Mouse (Mus musculus) C2C12 (cell line): Measurements from ENCODE around the gene Tnni1. TPM values are rescaled to one million over a fixed set of nuclear protein-coding genes. Genes with fewer than 3 reads are reported as not detected.

Experiments
- H3K27me3 ChIP-seq: one replicate; pipeline ENCODE4 v1.6.1; 2011; ENCODE audit not compliant: control insufficient read depth, insufficient read depth, insufficient read length
- H3K36me3 ChIP-seq: one replicate; pipeline ENCODE4 v1.6.1; 2011; ENCODE audit not compliant: control insufficient read depth, insufficient read depth
- H3K4me3 ChIP-seq: one replicate; pipeline ENCODE4 v1.5.1; 2011; ENCODE audit warnings: mild to moderate bottlenecking, control low read depth; ENCODE audit not compliant: poor library complexity, insufficient read depth, severe bottlenecking
- H3K79me2 ChIP-seq: one replicate; pipeline ENCODE4 v1.6.1; 2011; ENCODE audit not compliant: control insufficient read depth, insufficient read depth
- H3K79me3 ChIP-seq: one replicate; pipeline ENCODE4 v1.6.1; 2011; ENCODE audit warnings: low read depth, control low read depth
- H3ac ChIP-seq: one replicate; pipeline ENCODE3; 2011; ENCODE audit warnings: low read depth; ENCODE audit not compliant: control insufficient read depth, insufficient read length
- CEBPB ChIP-seq: IDR thresholded peaks from one replicate; pipeline ENCODE4 v1.6.1; 2011; ENCODE audit warnings: low read depth, mild to moderate bottlenecking, control low read depth, moderate library complexity
- CTCF ChIP-seq: IDR thresholded peaks from one replicate; pipeline ENCODE4 v1.5.1; 2011; ENCODE audit not compliant: control insufficient read depth, insufficient read depth, insufficient read length
- FOSL1 ChIP-seq: IDR thresholded peaks from one replicate; pipeline ENCODE4 v1.8.0; 2011; ENCODE audit warnings: mild to moderate bottlenecking, low read length; ENCODE audit not compliant: poor library complexity, insufficient read depth, severe bottlenecking
- MAX ChIP-seq: IDR thresholded peaks from one replicate; pipeline ENCODE4 v1.6.1; 2011; ENCODE audit warnings: mild to moderate bottlenecking, control low read depth
- MYOD1 ChIP-seq: IDR thresholded peaks from one replicate; pipeline ENCODE4 v1.6.1; 2011; ENCODE audit warnings: low read depth; ENCODE audit not compliant: control insufficient read depth, insufficient read length
- MYOG ChIP-seq: IDR thresholded peaks from one replicate; pipeline ENCODE4 v1.6.1; 2011; ENCODE audit not compliant: control insufficient read depth, insufficient read length; ENCODE audit errors: extremely low read depth
- USF1 ChIP-seq: IDR thresholded peaks from one replicate; pipeline ENCODE4 v1.6.1; 2011; ENCODE audit warnings: low read depth, mild to moderate bottlenecking, control low read depth, moderate library complexity
- polyA plus RNA-seq: library from polyadenylated mRNA; unstranded; fragments of >200 nt; fragmentation: generic; extraction: Trizol; gene quantifications from one replicate; pipeline ENCODE4 v1.2.1, GENCODE M21; 2012; ENCODE audit warnings: missing spikeins

Tnni1 gene
- polyA plus RNA-seq, 1 experiment: 44.6 TPM

GRCm38 (mm10) chr1:135770237-135770636, 9.0 kb upstream of the Tnni1 start:
- Histone ChIP-seq H3K27me3 (no peaks in the 10 kb centered on the region), H3ac (peak overlapping the region; percentile 29), H3K36me3 (peaks cover 40% of the 10 kb centered on the region), H3K79me3 (peaks cover 46% of the 10 kb centered on the region), H3K79me2 (peaks cover 67% of the 10 kb centered on the region), H3K4me3 (peak overlapping the region; percentile 12)
- TF ChIP-seq USF1 (no peak), MAX (no peak), MYOD1 (no peak), MYOG (no peak), CEBPB (no peak), FOSL1 (no peak), CTCF (no peak)

- Histone ChIP-seq H3K79me2 (peaks cover 60% of the 10 kb centered on the region), H3K36me3 (peaks cover 40% of the 10 kb centered on the region), H3ac (peak overlapping the region; percentile 21), H3K27me3 (no peaks in the 10 kb centered on the region), H3K4me3 (peak overlapping the region; percentile 12), H3K79me3 (peaks cover 46% of the 10 kb centered on the region)
- TF ChIP-seq MAX (no peak), FOSL1 (peak; percentile 43), MYOD1 (peak; percentile 70), MYOG (no peak), USF1 (no peak)
Observed at GRCm38 (mm10) chr1:135770896-135771572, 8.2 kb upstream of the Tnni1 start.

- peak; percentile 47 for TF ChIP-seq MAX
- TF ChIP-seq CTCF: no peak
- no peak for TF ChIP-seq USF1
- TF ChIP-seq MYOD1: no peak
- TF ChIP-seq CEBPB: no peak
- no peak for TF ChIP-seq MYOG
- Histone ChIP-seq H3K4me3 (no peak overlapping the region), H3K36me3 (peaks cover 40% of the 10 kb centered on the region), H3ac (peak overlapping the region; percentile 21), H3K79me2 (peaks cover 55% of the 10 kb centered on the region), H3K27me3 (no peaks in the 10 kb centered on the region), H3K79me3 (peaks cover 41% of the 10 kb centered on the region)
Observed at GRCm38 (mm10) chr1:135771573-135771970, 7.7 kb upstream of the Tnni1 start.

GRCm38 (mm10) chr1:135776596-135776995, 2.6 kb upstream of the Tnni1 start:
- TF ChIP-seq FOSL1 (no peak), MYOD1 (no peak), CEBPB (no peak), USF1 (no peak), MYOG (no peak), MAX (no peak), CTCF (no peak)
- Histone ChIP-seq H3K27me3 (no peaks in the 10 kb centered on the region), H3K36me3 (no peaks in the 10 kb centered on the region), H3K4me3 (no peak overlapping the region), H3ac (no peak overlapping the region), H3K79me2 (peaks cover 13% of the 10 kb centered on the region), H3K79me3 (peaks cover 3% of the 10 kb centered on the region)

GRCm38 (mm10) chr1:135777046-135777445, 2.2 kb upstream of the Tnni1 start:
- Histone ChIP-seq H3K79me2 (peaks cover 10% of the 10 kb centered on the region), H3K27me3 (no peaks in the 10 kb centered on the region), H3K36me3 (no peaks in the 10 kb centered on the region), H3K79me3 (peaks cover 2% of the 10 kb centered on the region), H3ac (no peak overlapping the region), H3K4me3 (no peak overlapping the region)
- TF ChIP-seq MYOG: no peak
- no peak for TF ChIP-seq FOSL1
- TF ChIP-seq USF1: no peak
- TF ChIP-seq MAX: no peak
- TF ChIP-seq CEBPB: no peak
- no peak for TF ChIP-seq MYOD1
- TF ChIP-seq CTCF: no peak

GRCm38 (mm10) chr1:135780649-135781048, 1.4 kb downstream of the Tnni1 start:
- Histone ChIP-seq H3K79me3 (no peaks in the 10 kb centered on the region), H3K27me3 (no peaks in the 10 kb centered on the region), H3ac (no peak overlapping the region), H3K79me2 (no peaks in the 10 kb centered on the region), H3K36me3 (no peaks in the 10 kb centered on the region), H3K4me3 (no peak overlapping the region)
- TF ChIP-seq CEBPB: no peak
- no peak for TF ChIP-seq MAX
- TF ChIP-seq MYOD1: no peak
- no peak for TF ChIP-seq MYOG
- no peak for TF ChIP-seq FOSL1
- TF ChIP-seq USF1: no peak
- no peak for TF ChIP-seq CTCF
